Mouse (Mus musculus): ENCODE results near the gene Wfdc6b. TPM values are rescaled to one million over a fixed set of nuclear protein-coding genes. Genes with fewer than 3 reads are reported as not detected.
A peak's percentile ranks its signal among the peaks of the same experiment; 100 is the strongest.

Gene Wfdc6b
- polyA plus RNA-seq, 1 experiment from 2014 or later = not detected

DNA sequence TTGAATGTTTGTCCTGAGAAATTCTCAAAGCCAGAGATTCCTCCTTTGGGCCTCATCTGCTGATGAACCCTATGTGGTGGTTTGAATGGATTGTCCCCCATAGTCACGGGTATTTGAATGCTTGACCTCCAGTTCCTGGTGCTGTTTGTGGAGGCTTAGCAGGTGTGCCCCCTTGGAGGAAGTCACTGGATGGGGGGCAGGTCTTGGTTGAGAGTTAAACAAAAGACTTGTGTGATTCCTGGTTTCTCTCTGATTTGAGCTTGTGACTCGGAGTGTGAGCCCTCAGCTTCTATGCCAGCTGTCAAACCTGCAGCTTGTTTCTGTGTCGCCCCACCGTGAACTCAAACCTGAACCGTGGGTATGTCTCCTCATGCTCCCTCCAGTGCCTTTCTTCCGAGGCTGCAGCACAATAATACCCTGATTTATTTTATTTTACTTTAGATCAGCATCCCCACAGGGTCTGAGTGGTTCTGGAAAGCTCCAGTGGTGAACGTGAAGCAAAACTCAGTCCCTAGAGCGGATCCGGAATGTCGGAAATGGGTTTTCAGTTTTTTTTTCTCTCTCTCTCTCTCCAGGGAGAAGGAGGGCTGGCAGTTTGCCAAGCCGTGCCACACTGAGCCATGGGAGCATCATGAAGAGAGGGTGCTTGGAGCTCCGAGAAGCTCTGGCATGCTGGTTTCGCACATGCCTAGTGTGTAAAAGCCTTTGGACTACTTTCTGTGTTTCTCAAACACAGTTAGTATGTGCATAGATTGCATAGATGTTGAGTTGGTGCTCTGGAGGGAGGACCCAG is 28.8 kb downstream of the Wfdc6b start:
- Histone ChIP-seq H3K4me3 (ENCODE audit: low read depth, low read length) (no peak overlapping the region), H3K27ac (ENCODE audit: low read depth, low read length) (no peak overlapping the region), H3K4me1 (replicated peaks; ENCODE audit: control insufficient read depth, insufficient read depth, low read length) (no peaks in the 10 kb centered on the region), H3K4me2 (replicated peaks; ENCODE audit: low read depth, low read length) (no peak overlapping the region), H3K27me3 (ENCODE audit: control insufficient read depth, insufficient read depth, low read length) (no peaks in the 10 kb centered on the region), H3K9me3 (ENCODE audit: control insufficient read depth, low read length) (no peaks in the 10 kb centered on the region), H3K36me3 (ENCODE audit: control insufficient read depth, insufficient read depth, low read length) (no peaks in the 10 kb centered on the region), H3K9ac (ENCODE audit: low read depth, low read length) (no peak overlapping the region)
- no peak for ATAC-seq (ENCODE audit: low FRiP score)
- WGBS = 82% methylated on average over 13 of the region's 13 CpGs
- no peak for DNase-seq (ENCODE audit: low spot score)

DNA sequence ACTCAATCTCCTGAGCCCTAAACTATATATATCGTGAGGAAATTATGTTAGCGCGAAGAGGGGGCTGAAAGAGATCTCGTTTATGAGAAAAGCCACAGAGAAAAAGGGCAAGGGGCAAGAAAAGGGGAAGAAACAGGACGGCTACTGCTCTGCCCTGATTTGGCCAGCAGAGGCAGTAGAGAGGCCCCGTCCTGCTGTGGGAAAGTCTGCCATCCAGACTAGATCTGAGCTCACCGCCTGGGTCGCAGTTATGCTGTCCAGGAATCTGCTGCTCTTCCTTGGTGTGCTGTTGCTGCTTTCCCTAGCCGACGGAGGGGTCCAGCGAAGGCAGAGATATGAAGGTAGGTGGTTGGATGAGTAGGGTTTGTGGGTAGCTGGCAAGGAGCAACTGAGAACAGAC is 42.5 kb downstream of the Wfdc6b start, which contains the start of gene Wfdc10:
Wfdc10 (plus strand) TSS at position 189 of the 400 bp plus-strand sequence.
- WGBS = 21% methylated on average over 11 of the region's 11 CpGs
- Histone ChIP-seq H3K27me3 (ENCODE audit: control insufficient read depth, insufficient read depth, low read length) (no peaks in the 10 kb centered on the region), H3K4me1 (replicated peaks; ENCODE audit: control insufficient read depth, insufficient read depth, low read length) (no peaks in the 10 kb centered on the region), H3K9me3 (ENCODE audit: control insufficient read depth, low read length) (no peaks in the 10 kb centered on the region), H3K9ac (ENCODE audit: low read depth, low read length) (no peak within 1 kb of the TSS), H3K4me3 (ENCODE audit: low read depth, low read length) (no peak within 1 kb of the TSS), H3K36me3 (ENCODE audit: control insufficient read depth, insufficient read depth, low read length) (no peaks in the 10 kb centered on the region), H3K27ac (ENCODE audit: low read depth, low read length) (no peak within 1 kb of the TSS), H3K4me2 (replicated peaks; ENCODE audit: low read depth, low read length) (no peak within 1 kb of the TSS)
- DNase-seq (ENCODE audit: low spot score) = peak; percentile 81
- ATAC-seq (ENCODE audit: low FRiP score) = no peak

DNA sequence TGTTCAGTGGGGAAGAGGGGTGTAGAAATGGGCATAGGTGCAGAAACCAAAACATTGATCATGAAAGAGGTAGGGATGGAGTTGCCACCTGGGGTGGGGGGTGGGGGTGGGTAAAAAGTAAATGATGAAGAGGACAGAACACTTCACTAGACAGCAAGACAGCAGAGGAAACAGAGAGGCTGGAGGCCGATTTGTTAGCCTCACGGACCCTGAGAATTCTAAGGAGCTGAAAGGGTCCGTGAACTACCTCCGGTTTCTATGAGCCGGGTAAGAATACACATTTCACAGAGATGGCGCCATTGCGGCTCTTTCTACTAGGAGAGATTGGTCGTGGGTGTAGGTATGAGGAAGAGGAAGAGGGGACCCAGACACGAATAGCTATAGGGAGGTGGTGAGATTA is 43.2 kb downstream of the Wfdc6b start, which contains the start of gene Wfdc9:
Wfdc9 (minus strand) TSS at position 101 of the 400 bp plus-strand sequence.
- H3K4me3 ChIP-seq (ENCODE audit: low read depth, low read length) = no peak within 1 kb of the TSS
- ATAC-seq (ENCODE audit: low FRiP score) (no peak), DNase-seq (ENCODE audit: low spot score) (no peak)
- no peaks in the 10 kb centered on the region for H3K4me1 ChIP-seq (replicated peaks; ENCODE audit: control insufficient read depth, insufficient read depth, low read length)
- H3K4me2 ChIP-seq (replicated peaks; ENCODE audit: low read depth, low read length) = no peak within 1 kb of the TSS
- no peaks in the 10 kb centered on the region for H3K9me3 ChIP-seq (ENCODE audit: control insufficient read depth, low read length)
- no peaks in the 10 kb centered on the region for H3K27me3 ChIP-seq (ENCODE audit: control insufficient read depth, insufficient read depth, low read length)
- H3K36me3 ChIP-seq (ENCODE audit: control insufficient read depth, insufficient read depth, low read length) = no peaks in the 10 kb centered on the region
- H3K9ac ChIP-seq (ENCODE audit: low read depth, low read length) = no peak within 1 kb of the TSS
- 82% methylated on average over 9 of the region's 9 CpGs for WGBS
- H3K27ac ChIP-seq (ENCODE audit: low read depth, low read length) = no peak within 1 kb of the TSS

DNA sequence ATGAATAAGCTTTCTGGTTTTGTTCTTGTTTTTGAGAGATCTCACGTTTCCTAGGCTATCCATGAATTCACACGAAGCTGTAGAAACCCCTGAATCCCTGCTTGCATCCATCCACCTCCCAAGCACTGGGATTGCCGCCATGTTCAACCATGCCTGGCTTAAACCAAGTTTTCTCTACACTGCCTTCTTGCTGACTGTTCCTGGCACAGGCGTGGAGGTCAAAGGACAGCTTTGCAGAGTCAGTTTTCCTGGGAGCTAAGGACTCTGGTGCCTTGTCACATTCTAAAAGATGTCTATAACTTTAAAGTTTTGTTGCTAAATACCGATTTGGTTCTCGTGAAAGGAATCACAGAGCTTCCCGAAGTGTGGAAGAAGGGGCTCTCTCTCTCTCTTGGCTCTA is 51.5 kb downstream of the Wfdc6b start:
- no peaks in the 10 kb centered on the region for H3K36me3 ChIP-seq (ENCODE audit: control insufficient read depth, insufficient read depth, low read length)
- H3K9ac ChIP-seq (ENCODE audit: low read depth, low read length) = no peak overlapping the region
- DNase-seq (ENCODE audit: low spot score) = no peak
- no peaks in the 10 kb centered on the region for H3K9me3 ChIP-seq (ENCODE audit: control insufficient read depth, low read length)
- no peaks in the 10 kb centered on the region for H3K27me3 ChIP-seq (ENCODE audit: control insufficient read depth, insufficient read depth, low read length)
- no peak for ATAC-seq (ENCODE audit: low FRiP score)
- no peak overlapping the region for H3K4me3 ChIP-seq (ENCODE audit: low read depth, low read length)
- no peaks in the 10 kb centered on the region for H3K4me1 ChIP-seq (replicated peaks; ENCODE audit: control insufficient read depth, insufficient read depth, low read length)
- no peak overlapping the region for H3K4me2 ChIP-seq (replicated peaks; ENCODE audit: low read depth, low read length)
- no peak overlapping the region for H3K27ac ChIP-seq (ENCODE audit: low read depth, low read length)
- WGBS = 89% methylated on average over 7 of the region's 7 CpGs

Other genes with a start within 250 kb of the Wfdc6b start
- gene Slpi, start 224.4 kb upstream of the Wfdc6b start, polyA plus RNA-seq (2014; fragmentation: Nextera tagmentation; extraction: Ambion mirVana) = 0.43 and 0.46 TPM in 2 replicates
- gene Rbpjl, start 210.4 kb upstream of the Wfdc6b start, polyA plus RNA-seq (2014; fragmentation: Nextera tagmentation; extraction: Ambion mirVana) = not detected in 2 replicates
- gene Matn4, start 208.4 kb upstream of the Wfdc6b start, polyA plus RNA-seq (2014; fragmentation: Nextera tagmentation; extraction: Ambion mirVana) = 0.71 and 0.91 TPM in 2 replicates
- 9.8 and 11.6 TPM in 2 replicates for gene Sdc4, start 169.6 kb upstream of the Wfdc6b start, polyA plus RNA-seq (2014; fragmentation: Nextera tagmentation; extraction: Ambion mirVana)
- gene Sys1, start 156.6 kb upstream of the Wfdc6b start, polyA plus RNA-seq (2014; fragmentation: Nextera tagmentation; extraction: Ambion mirVana) = 71.3 and 72.2 TPM in 2 replicates
- gene Gm20458, start 152.6 kb upstream of the Wfdc6b start, polyA plus RNA-seq (2014; fragmentation: Nextera tagmentation; extraction: Ambion mirVana) = 4.8 and 5.4 TPM in 2 replicates
- not detected in 2 replicates for gene Trp53tg5, start 139.8 kb upstream of the Wfdc6b start, polyA plus RNA-seq (2014; fragmentation: Nextera tagmentation; extraction: Ambion mirVana)
- gene Dbndd2, start 127.4 kb upstream of the Wfdc6b start, polyA plus RNA-seq (2014; fragmentation: Nextera tagmentation; extraction: Ambion mirVana) = 2.4 and 3.8 TPM in 2 replicates
- 47.9 and 56.8 TPM in 2 replicates for gene Pigt, start 116.0 kb upstream of the Wfdc6b start, polyA plus RNA-seq (2014; fragmentation: Nextera tagmentation; extraction: Ambion mirVana)
- 22.9 TPM in 2 replicates for gene Wfdc2, start 51.1 kb upstream of the Wfdc6b start, polyA plus RNA-seq (2014; fragmentation: Nextera tagmentation; extraction: Ambion mirVana)
- not detected in 2 replicates for gene Spint3, start 40.1 kb upstream of the Wfdc6b start, polyA plus RNA-seq (2014; fragmentation: Nextera tagmentation; extraction: Ambion mirVana)
- not detected in 2 replicates for gene Wfdc6a, start 28.1 kb upstream of the Wfdc6b start, polyA plus RNA-seq (2014; fragmentation: Nextera tagmentation; extraction: Ambion mirVana)
- gene Eppin, start 19.9 kb upstream of the Wfdc6b start, polyA plus RNA-seq (2014; fragmentation: Nextera tagmentation; extraction: Ambion mirVana) = not detected in 2 replicates
- gene Wfdc8, start 104 bp downstream of the Wfdc6b start, polyA plus RNA-seq (2014; fragmentation: Nextera tagmentation; extraction: Ambion mirVana) = not detected in 2 replicates
- not detected in 2 replicates for gene Wfdc16, start 25.3 kb downstream of the Wfdc6b start, polyA plus RNA-seq (2014; fragmentation: Nextera tagmentation; extraction: Ambion mirVana)
- gene Wfdc10, start 42.5 kb downstream of the Wfdc6b start, polyA plus RNA-seq (2014; fragmentation: Nextera tagmentation; extraction: Ambion mirVana) = not detected in 2 replicates
- not detected in 2 replicates for gene Wfdc9, start 43.1 kb downstream of the Wfdc6b start, polyA plus RNA-seq (2014; fragmentation: Nextera tagmentation; extraction: Ambion mirVana)
- gene Wfdc11, start 60.6 kb downstream of the Wfdc6b start, polyA plus RNA-seq (2014; fragmentation: Nextera tagmentation; extraction: Ambion mirVana) = not detected in 2 replicates
- gene Wfdc13, start 71.6 kb downstream of the Wfdc6b start, polyA plus RNA-seq (2014; fragmentation: Nextera tagmentation; extraction: Ambion mirVana) = 0.24 TPM in 1 of 2 replicates, not detected in the other
- gene Spint4, start 85.0 kb downstream of the Wfdc6b start, polyA plus RNA-seq (2014; fragmentation: Nextera tagmentation; extraction: Ambion mirVana) = not detected in 2 replicates
- gene Spint5, start 101.8 kb downstream of the Wfdc6b start, polyA plus RNA-seq (2014; fragmentation: Nextera tagmentation; extraction: Ambion mirVana) = not detected in 2 replicates
- gene Wfdc3, start 132.4 kb downstream of the Wfdc6b start, polyA plus RNA-seq (2014; fragmentation: Nextera tagmentation; extraction: Ambion mirVana) = 0.53 and 1.0 TPM in 2 replicates
- 79.4 and 81.5 TPM in 2 replicates for gene Dnttip1, start 132.5 kb downstream of the Wfdc6b start, polyA plus RNA-seq (2014; fragmentation: Nextera tagmentation; extraction: Ambion mirVana)
- 498 and 520 TPM in 2 replicates for gene Ube2c, start 156.4 kb downstream of the Wfdc6b start, polyA plus RNA-seq (2014; fragmentation: Nextera tagmentation; extraction: Ambion mirVana)
- 4.8 and 7.1 TPM in 2 replicates for gene Tnnc2, start 166.4 kb downstream of the Wfdc6b start, polyA plus RNA-seq (2014; fragmentation: Nextera tagmentation; extraction: Ambion mirVana)
- 8.6 and 11.6 TPM in 2 replicates for gene Snx21, start 172.3 kb downstream of the Wfdc6b start, polyA plus RNA-seq (2014; fragmentation: Nextera tagmentation; extraction: Ambion mirVana)
- 11.9 and 12.8 TPM in 2 replicates for gene Acot8, start 191.4 kb downstream of the Wfdc6b start, polyA plus RNA-seq (2014; fragmentation: Nextera tagmentation; extraction: Ambion mirVana)
- 13.3 and 13.7 TPM in 2 replicates for gene Zswim3, start 191.6 kb downstream of the Wfdc6b start, polyA plus RNA-seq (2014; fragmentation: Nextera tagmentation; extraction: Ambion mirVana)
- gene Zswim1, start 209.2 kb downstream of the Wfdc6b start, polyA plus RNA-seq (2014; fragmentation: Nextera tagmentation; extraction: Ambion mirVana) = 22.9 and 23.0 TPM in 2 replicates
- gene Spata25, start 215.0 kb downstream of the Wfdc6b start, polyA plus RNA-seq (2014; fragmentation: Nextera tagmentation; extraction: Ambion mirVana) = not detected in 2 replicates
- 85.7 and 92.0 TPM in 2 replicates for gene Ctsa, start 219.4 kb downstream of the Wfdc6b start, polyA plus RNA-seq (2014; fragmentation: Nextera tagmentation; extraction: Ambion mirVana)
- 3.0 and 4.4 TPM in 2 replicates for gene Neurl2, start 219.9 kb downstream of the Wfdc6b start, polyA plus RNA-seq (2014; fragmentation: Nextera tagmentation; extraction: Ambion mirVana)
- 62.2 and 67.6 TPM in 2 replicates for gene Pltp, start 244.2 kb downstream of the Wfdc6b start, polyA plus RNA-seq (2014; fragmentation: Nextera tagmentation; extraction: Ambion mirVana)

Data from hindbrain, embryonic 11.5 days (tissue).